Mouse (Mus musculus) C2C12 (cell line): ENCODE measurements around the gene Ccdc12.

Source experiments
- CEBPB ChIP-seq: IDR thresholded peaks from one replicate; pipeline ENCODE4 v1.6.1; 2011; ENCODE audit warnings: low read depth, mild to moderate bottlenecking, control low read depth, moderate library complexity
- CTCF ChIP-seq: IDR thresholded peaks from one replicate; pipeline ENCODE4 v1.5.1; 2011; ENCODE audit not compliant: control insufficient read depth, insufficient read depth, insufficient read length
- FOSL1 ChIP-seq: IDR thresholded peaks from one replicate; pipeline ENCODE4 v1.8.0; 2011; ENCODE audit warnings: mild to moderate bottlenecking, low read length; ENCODE audit not compliant: poor library complexity, insufficient read depth, severe bottlenecking
- MAX ChIP-seq: IDR thresholded peaks from one replicate; pipeline ENCODE4 v1.6.1; 2011; ENCODE audit warnings: mild to moderate bottlenecking, control low read depth
- MYOD1 ChIP-seq: IDR thresholded peaks from one replicate; pipeline ENCODE4 v1.6.1; 2011; ENCODE audit warnings: low read depth; ENCODE audit not compliant: control insufficient read depth, insufficient read length
- MYOG ChIP-seq: IDR thresholded peaks from one replicate; pipeline ENCODE4 v1.6.1; 2011; ENCODE audit not compliant: control insufficient read depth, insufficient read length; ENCODE audit errors: extremely low read depth
- USF1 ChIP-seq: IDR thresholded peaks from one replicate; pipeline ENCODE4 v1.6.1; 2011; ENCODE audit warnings: low read depth, mild to moderate bottlenecking, control low read depth, moderate library complexity

DNA sequence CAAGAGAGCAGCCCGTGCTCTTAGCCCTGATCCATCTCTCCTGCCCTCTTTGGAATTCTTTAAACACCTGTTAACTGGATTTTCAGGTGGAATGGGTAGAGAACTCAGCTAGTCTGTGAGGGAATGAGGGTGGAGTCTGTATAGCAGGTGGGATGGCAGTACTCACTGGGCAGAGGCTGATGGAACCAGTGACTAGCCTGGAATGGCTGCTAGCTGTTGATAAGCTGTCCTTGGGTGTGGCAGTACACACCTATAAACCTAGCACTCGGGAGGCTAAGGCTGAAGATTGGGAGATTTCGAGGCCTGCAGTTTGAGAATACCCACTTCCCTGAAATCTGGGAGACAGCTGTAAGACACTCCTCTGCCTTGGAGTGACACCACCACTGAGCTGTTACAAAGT lies 43.3 kb downstream of the Ccdc12 start:
- TF ChIP-seq FOSL1 (no peak), CTCF (no peak), USF1 (no peak), MAX (no peak), MYOD1 (no peak), CEBPB (no peak), MYOG (no peak)
